Mouse (Mus musculus): ENCODE measurements around the gene Sdc1.

GRCm38 (mm10) chr12:8764221-8764930 is 6.7 kb upstream of the Sdc1 start:
- TF ChIP-seq CTCF (IDR thresholded peaks at IDR 0.05; ENCODE audit: low read depth): peak; percentile 28
- TF ChIP-seq EP300 (optimal IDR thresholded peaks at IDR 0.05): no peak

Data from stomach, postnatal 0 days (tissue).